Mouse (Mus musculus) T-helper 17 cell (primary cell): ENCODE data around the gene Tapt1.

Experiments
- in situ Hi-C, 2 experiments: fragments of 300-600 bp; cut with MboI, MseI; formaldehyde crosslinking; loops; 1 replicate in 1 of 2; 2 replicates in 1 of 2; pipeline ENCODE4 v1.15.1; 2025; ENCODE audit warnings: high pct_unique_total_duplicates in 2 of 2

The Tapt1 gene

GRCm38 (mm10) chr5:44239187-44240136 is 13.0 kb upstream of the Tapt1 start:
- in situ Hi-C loops, result no loop called here

GRCm38 (mm10) chr5:44238201-44238600 is 11.8 kb upstream of the Tapt1 start:
- in situ Hi-C loops, result no loop called here

GRCm38 (mm10) chr5:44234606-44235005 is 8.2 kb upstream of the Tapt1 start:
- in situ Hi-C loops, result no loop called here

- in situ Hi-C loops, result no loop called here
These were observed 7.5 kb upstream of the Tapt1 start for GRCm38 (mm10) chr5:44233933-44234332.

- in situ Hi-C loops, result loop anchor here in 1 of 2 experiments (10.0 kb wide), 1 partner anchor 284 kb away; no protein-coding TSS in a partner anchor
These were observed 2.3 kb upstream of the Tapt1 start for GRCm38 (mm10) chr5:44228756-44229155.

- in situ Hi-C loops, result loop anchor here in 1 of 2 experiments (10.0 kb wide), 1 partner anchor 284 kb away; no protein-coding TSS in a partner anchor
These were observed 1.9 kb upstream of the Tapt1 start for GRCm38 (mm10) chr5:44228323-44228722.

- in situ Hi-C loops, result loop anchor here in 1 of 2 experiments (10.0 kb wide), 1 partner anchor 283 kb away; no protein-coding TSS in a partner anchor
These were observed 1.0 kb upstream of the Tapt1 start for GRCm38 (mm10) chr5:44227462-44227840.

- in situ Hi-C loops, result loop anchor here in 1 of 2 experiments (10.0 kb wide), 1 partner anchor 281 kb away; no protein-coding TSS in a partner anchor
These were observed 410 bp downstream of the Tapt1 start for GRCm38 (mm10) chr5:44225911-44226520.

- in situ Hi-C loops, result loop anchor here in 1 of 2 experiments (10.0 to 25.0 kb wide), 2 partner anchors 280 to 1437 kb away; partner anchors contain the start of gene Ncapg
These were observed 1.4 kb downstream of the Tapt1 start for GRCm38 (mm10) chr5:44224916-44225600.

GRCm38 (mm10) chr5:44224251-44224650 is 2.2 kb downstream of the Tapt1 start:
- in situ Hi-C loops, result loop anchor here in 1 of 2 experiments (10.0 to 25.0 kb wide), 2 partner anchors 279 to 1438 kb away; partner anchors contain the start of gene Ncapg

- in situ Hi-C loops, result loop anchor here in 1 of 2 experiments (10.0 to 25.0 kb wide), 2 partner anchors 279 to 1439 kb away; partner anchors contain the start of gene Ncapg
These were observed 3.0 kb downstream of the Tapt1 start for GRCm38 (mm10) chr5:44223341-44223881.

- in situ Hi-C loops, result loop anchor here in 1 of 2 experiments (10.0 to 25.0 kb wide), 2 partner anchors 276 to 1442 kb away; partner anchors contain the start of gene Ncapg
These were observed 6.0 kb downstream of the Tapt1 start for GRCm38 (mm10) chr5:44220430-44220829.

GRCm38 (mm10) chr5:44219871-44220270 is 6.6 kb downstream of the Tapt1 start:
- in situ Hi-C loops, result loop anchor here (5.0 to 25.0 kb wide), 3 partner anchors 43 to 1442 kb away; partner anchors contain the start of gene Ncapg (in 1 of the 2)

- in situ Hi-C loops, result loop anchor here (5.0 to 25.0 kb wide), 2 partner anchors 41 to 1444 kb away; partner anchors contain the start of gene Ncapg (in 1 of the 2)
These were observed 7.9 kb downstream of the Tapt1 start for GRCm38 (mm10) chr5:44218483-44218882.

GRCm38 (mm10) chr5:44217685-44218041 is 8.8 kb downstream of the Tapt1 start:
- in situ Hi-C loops, result loop anchor here (5.0 to 25.0 kb wide), 2 partner anchors 40 to 1445 kb away; partner anchors contain the start of gene Ncapg (in 1 of the 2)

GRCm38 (mm10) chr5:44217041-44217684 is 9.3 kb downstream of the Tapt1 start:
- in situ Hi-C loops, result loop anchor here (5.0 to 25.0 kb wide), 2 partner anchors 40 to 1445 kb away; partner anchors contain the start of gene Ncapg (in 1 of the 2)

GRCm38 (mm10) chr5:44215118-44215517 is 11.3 kb downstream of the Tapt1 start:
- in situ Hi-C loops, result loop anchor here (5.0 to 25.0 kb wide), 2 partner anchors 38 to 1447 kb away; partner anchors contain the start of gene Ncapg (in 1 of the 2)

- in situ Hi-C loops, result loop anchor here in 1 of 2 experiments (25.0 kb wide), 1 partner anchor 1448 kb away; the partner anchor contains the start of gene Ncapg
These were observed 12.4 kb downstream of the Tapt1 start for GRCm38 (mm10) chr5:44214025-44214424.

GRCm38 (mm10) chr5:44213391-44213790 is 13.0 kb downstream of the Tapt1 start:
- in situ Hi-C loops, result loop anchor here in 1 of 2 experiments (25.0 kb wide), 1 partner anchor 1449 kb away; the partner anchor contains the start of gene Ncapg
